In genomic region chr9:113421645-113422044, GRCm38 (mm10) we compare ENCODE assay signal across 13 mouse cellular contexts.
DNase-seq lines count a peak whose midpoint lies in the region; ATAC-seq and TF ChIP-seq lines count a peak whose summit lies in the region.
"Had no signal": no experiment of that assay in that cellular context is flagged by ENCODE, and none has a peak within 500 bp of the region (broad histone marks: within the 10 kb centered on the region; RNA-seq: fewer than 3 reads in every experiment).

No protein-coding gene starts in this region.

- DNase-seq in hindbrain, embryonic 11.5 days (ENCODE audit: low spot score), result peak; percentile 15
- DNase-seq in hindbrain, embryonic 10.5 days (ENCODE audit: low spot score), result no peak
- peak; percentile 33 for DNase-seq in midbrain, postnatal 0 days (ENCODE audit: low spot score)
- no peak for DNase-seq in midbrain, embryonic 10.5 days (ENCODE audit: low spot score)
- DNase-seq in ZHBTc4 (ENCODE audit: low read depth, low spot score), result peak; percentile 78
- no peak for DNase-seq in stomach, postnatal 0 days (ENCODE audit: low spot score)
- DNase-seq in natural killer cell, adult 2 months (ENCODE audit: low spot score in 2 of 2), result no peak
- no peak for DNase-seq in forebrain, embryonic 11.5 days (ENCODE audit: low spot score)
- DNase-seq: heart, postnatal 14 days; kidney, postnatal 36 days; right cerebral cortex, postnatal 4 days had no signal

- no peak overlapping the region for H3K27ac ChIP-seq in hindbrain, embryonic 11.5 days (ENCODE audit: low read depth, low read length)
- no peak overlapping the region for H3K27ac ChIP-seq in hindbrain, embryonic 10.5 days
- H3K27ac ChIP-seq in midbrain, postnatal 0 days (ENCODE audit: low read depth, low read length), result no peak overlapping the region
- H3K27ac ChIP-seq in midbrain, embryonic 10.5 days (replicated peaks), result no peak overlapping the region
- no peak overlapping the region for H3K27ac ChIP-seq in stomach, postnatal 0 days (replicated peaks)
- H3K27ac ChIP-seq in forebrain, embryonic 11.5 days (ENCODE audit: low read depth, low read length), result no peak overlapping the region
- H3K27ac ChIP-seq: limb, embryonic 13.5 days had no signal

- no peaks in the 10 kb centered on the region for H3K9me3 ChIP-seq in hindbrain, embryonic 11.5 days (ENCODE audit: control insufficient read depth, low read length)
- H3K9me3 ChIP-seq in hindbrain, embryonic 10.5 days, result no peaks in the 10 kb centered on the region
- no peaks in the 10 kb centered on the region for H3K9me3 ChIP-seq in midbrain, postnatal 0 days (ENCODE audit: low read length)
- no peaks in the 10 kb centered on the region for H3K9me3 ChIP-seq in midbrain, embryonic 10.5 days (replicated peaks)
- no peaks in the 10 kb centered on the region for H3K9me3 ChIP-seq in stomach, postnatal 0 days (ENCODE audit: control insufficient read depth, low read length)
- H3K9me3 ChIP-seq in forebrain, embryonic 11.5 days (ENCODE audit: control insufficient read depth, low read length), result no peaks in the 10 kb centered on the region
- H3K9me3 ChIP-seq: limb, embryonic 13.5 days had no signal

- TF ChIP-seq EP300 in stomach, postnatal 0 days (optimal IDR thresholded peaks at IDR 0.05), result no peak

- no peaks in the 10 kb centered on the region for H3K36me3 ChIP-seq in hindbrain, embryonic 11.5 days (ENCODE audit: control insufficient read depth, insufficient read depth, low read length)
- no peaks in the 10 kb centered on the region for H3K36me3 ChIP-seq in hindbrain, embryonic 10.5 days
- no peaks in the 10 kb centered on the region for H3K36me3 ChIP-seq in midbrain, postnatal 0 days (ENCODE audit: insufficient read depth, low read length)
- H3K36me3 ChIP-seq in midbrain, embryonic 10.5 days, result no peaks in the 10 kb centered on the region
- H3K36me3 ChIP-seq in stomach, postnatal 0 days (ENCODE audit: control insufficient read depth, insufficient read depth, low read length), result no peaks in the 10 kb centered on the region
- no peaks in the 10 kb centered on the region for H3K36me3 ChIP-seq in forebrain, embryonic 11.5 days (ENCODE audit: control insufficient read depth, insufficient read depth, low read length)
- H3K36me3 ChIP-seq: limb, embryonic 13.5 days had no signal

- H3K4me3 ChIP-seq in hindbrain, embryonic 11.5 days (ENCODE audit: low read depth, low read length), result no peak overlapping the region
- no peak overlapping the region for H3K4me3 ChIP-seq in hindbrain, embryonic 10.5 days
- no peak overlapping the region for H3K4me3 ChIP-seq in midbrain, postnatal 0 days (ENCODE audit: low read depth, low read length)
- H3K4me3 ChIP-seq in midbrain, embryonic 10.5 days, result no peak overlapping the region
- H3K4me3 ChIP-seq in stomach, postnatal 0 days (ENCODE audit: low read depth, low read length), result no peak overlapping the region
- no peak overlapping the region for H3K4me3 ChIP-seq in forebrain, embryonic 11.5 days (ENCODE audit: low read depth, low read length)
- H3K4me3 ChIP-seq: limb, embryonic 13.5 days had no signal

- H3K4me1 ChIP-seq in hindbrain, embryonic 11.5 days (replicated peaks; ENCODE audit: control insufficient read depth, insufficient read depth, low read length), result no peaks in the 10 kb centered on the region
- H3K4me1 ChIP-seq in hindbrain, embryonic 10.5 days (replicated peaks), result no peaks in the 10 kb centered on the region; the same call in 1 of the 2 replicates
- no peaks in the 10 kb centered on the region for H3K4me1 ChIP-seq in midbrain, postnatal 0 days (ENCODE audit: insufficient read depth, low read length)
- 0 out of 2 replicates have a peak, but pooled peaks cover under 1% of the 10 kb centered on the region for H3K4me1 ChIP-seq in midbrain, embryonic 10.5 days
- no peaks in the 10 kb centered on the region for H3K4me1 ChIP-seq in stomach, postnatal 0 days (replicated peaks; ENCODE audit: control insufficient read depth, insufficient read depth)
- no peaks in the 10 kb centered on the region for H3K4me1 ChIP-seq in forebrain, embryonic 11.5 days (replicated peaks; ENCODE audit: control insufficient read depth, insufficient read depth, low read length)
- H3K4me1 ChIP-seq: limb, embryonic 13.5 days had no signal

- peak; percentile 56 for TF ChIP-seq CTCF in midbrain, postnatal 0 days (IDR thresholded peaks at IDR 0.05)
- peak; percentile 42 for TF ChIP-seq CTCF in stomach, postnatal 0 days (IDR thresholded peaks at IDR 0.05; ENCODE audit: low read depth)

- no peak for ATAC-seq in hindbrain, embryonic 11.5 days (ENCODE audit: low FRiP score)
- no peak for ATAC-seq in midbrain, postnatal 0 days (ENCODE audit: low FRiP score)
- ATAC-seq in stomach, postnatal 0 days (ENCODE audit: low FRiP score, low TSS enrichment), result no peak
- ATAC-seq in forebrain, embryonic 11.5 days (replicated peaks; ENCODE audit: low FRiP score), result no peak
- ATAC-seq: lung, postnatal 0 days had no signal

- H3K9ac ChIP-seq in hindbrain, embryonic 11.5 days (ENCODE audit: low read depth, low read length), result no peak overlapping the region
- no peak overlapping the region for H3K9ac ChIP-seq in midbrain, postnatal 0 days (replicated peaks; ENCODE audit: low read length, poor library complexity, severe bottlenecking)
- no peak overlapping the region for H3K9ac ChIP-seq in stomach, postnatal 0 days (ENCODE audit: low read length)
- no peak overlapping the region for H3K9ac ChIP-seq in forebrain, embryonic 11.5 days (ENCODE audit: low read length)
- H3K9ac ChIP-seq: limb, embryonic 13.5 days had no signal

- H3K4me2 ChIP-seq in hindbrain, embryonic 11.5 days (replicated peaks; ENCODE audit: low read depth, low read length), result no peak overlapping the region
- H3K4me2 ChIP-seq in midbrain, postnatal 0 days (ENCODE audit: low read depth, low read length, poor library complexity, severe bottlenecking), result no peak overlapping the region
- no peak overlapping the region for H3K4me2 ChIP-seq in stomach, postnatal 0 days (replicated peaks; ENCODE audit: low read depth)
- no peak overlapping the region for H3K4me2 ChIP-seq in forebrain, embryonic 11.5 days (ENCODE audit: low read depth, low read length, severe bottlenecking)
- H3K4me2 ChIP-seq: limb, embryonic 13.5 days had no signal

- H3K27me3 ChIP-seq in hindbrain, embryonic 11.5 days (ENCODE audit: control insufficient read depth, insufficient read depth, low read length), result no peaks in the 10 kb centered on the region
- H3K27me3 ChIP-seq in hindbrain, embryonic 10.5 days (ENCODE audit: insufficient read depth, poor library complexity, severe bottlenecking), result no peaks in the 10 kb centered on the region
- no peaks in the 10 kb centered on the region for H3K27me3 ChIP-seq in midbrain, postnatal 0 days (ENCODE audit: insufficient read depth, low read length)
- H3K27me3 ChIP-seq in midbrain, embryonic 10.5 days (ENCODE audit: low read depth, poor library complexity, severe bottlenecking), result no peaks in the 10 kb centered on the region
- H3K27me3 ChIP-seq in stomach, postnatal 0 days (ENCODE audit: control insufficient read depth, insufficient read depth, low read length), result no peaks in the 10 kb centered on the region
- H3K27me3 ChIP-seq in forebrain, embryonic 11.5 days (ENCODE audit: control insufficient read depth, insufficient read depth, low read length), result no peaks in the 10 kb centered on the region
- H3K27me3 ChIP-seq: limb, embryonic 13.5 days had no signal

Comparison
In these comparisons a context has a peak if more than half of its experiments do, and no peak if none do; other contexts are left out.
1. DNase-seq: peak in hindbrain, embryonic 11.5 days (single experiment), midbrain, postnatal 0 days (single experiment) and ZHBTc4 (single experiment); none in hindbrain, embryonic 10.5 days (single experiment), midbrain, embryonic 10.5 days (single experiment), stomach, postnatal 0 days (single experiment), natural killer cell, adult 2 months (0 of 2) and forebrain, embryonic 11.5 days (single experiment).